Mouse (Mus musculus): ENCODE data around the gene Gm17349. TPM values are rescaled to one million over a fixed set of nuclear protein-coding genes. Genes with fewer than 3 reads are reported as not detected.

Gene Gm17349
- not detected in 2 replicates for polyA plus RNA-seq (2014; fragmentation: Nextera tagmentation; extraction: Ambion mirVana)

GRCm38 (mm10) chr15:99705440-99706048 is at the start of gene Gm17349:
Gene Gm17349 (minus strand): TSS chr15:99705490.
- no peaks in the 10 kb centered on the region for H3K9me3 ChIP-seq (ENCODE audit: control insufficient read depth, low read depth, low read length)
- peak within 1 kb of the TSS; percentile 48; the same call in 1 of the 2 replicates for H3K27ac ChIP-seq (ENCODE audit: low read length)
- no peak within 1 kb of the TSS for H3K4me3 ChIP-seq (ENCODE audit: low read depth, low read length)
- 71% methylated on average over 11 of the region's 11 CpGs for WGBS
- no peaks in the 10 kb centered on the region for H3K27me3 ChIP-seq (ENCODE audit: control insufficient read depth, insufficient read depth, low read length)
- no peak within 1 kb of the TSS for H3K4me2 ChIP-seq (replicated peaks; ENCODE audit: low read depth, low read length)
- H3K9ac ChIP-seq (replicated peaks; ENCODE audit: low read depth, low read length): no peak within 1 kb of the TSS
- H3K4me1 ChIP-seq (ENCODE audit: control insufficient read depth, insufficient read depth, low read length): peaks cover 14% of the 10 kb centered on the region; the same call in 1 of the 2 replicates
- peaks cover 49% of the 10 kb centered on the region for H3K36me3 ChIP-seq (ENCODE audit: control insufficient read depth, insufficient read depth, low read length)
- ATAC-seq (ENCODE audit: insufficient number of reproducible peaks, insufficient read depth, low FRiP score, low read depth): no peak

- Histone ChIP-seq H3K9ac (replicated peaks; ENCODE audit: low read depth, low read length) (no peak overlapping the region), H3K27me3 (ENCODE audit: control insufficient read depth, insufficient read depth, low read length) (no peaks in the 10 kb centered on the region), H3K4me3 (ENCODE audit: low read depth, low read length) (no peak overlapping the region), H3K4me2 (replicated peaks; ENCODE audit: low read depth, low read length) (no peak overlapping the region), H3K4me1 (ENCODE audit: control insufficient read depth, insufficient read depth, low read length) (no peaks in the 10 kb centered on the region), H3K9me3 (ENCODE audit: control insufficient read depth, low read depth, low read length) (no peaks in the 10 kb centered on the region), H3K36me3 (ENCODE audit: control insufficient read depth, insufficient read depth, low read length) (no peaks in the 10 kb centered on the region), H3K27ac (ENCODE audit: low read length) (no peak overlapping the region)
- WGBS: 70% methylated on average over 3 of the region's 3 CpGs
- ATAC-seq (ENCODE audit: insufficient number of reproducible peaks, insufficient read depth, low FRiP score, low read depth): no peak
Measured at GRCm38 (mm10) chr15:99754204-99754603, 48.9 kb upstream of the Gm17349 start.

GRCm38 (mm10) chr15:99740229-99740628 is 34.9 kb upstream of the Gm17349 start:
- Histone ChIP-seq H3K4me3 (ENCODE audit: low read depth, low read length) (no peak overlapping the region), H3K36me3 (ENCODE audit: control insufficient read depth, insufficient read depth, low read length) (peaks cover 56% of the 10 kb centered on the region), H3K9me3 (ENCODE audit: control insufficient read depth, low read depth, low read length) (no peaks in the 10 kb centered on the region), H3K9ac (replicated peaks; ENCODE audit: low read depth, low read length) (no peak overlapping the region), H3K4me2 (replicated peaks; ENCODE audit: low read depth, low read length) (no peak overlapping the region), H3K27me3 (ENCODE audit: control insufficient read depth, insufficient read depth, low read length) (no peaks in the 10 kb centered on the region), H3K27ac (ENCODE audit: low read length) (no peak overlapping the region), H3K4me1 (ENCODE audit: control insufficient read depth, insufficient read depth, low read length) (no peaks in the 10 kb centered on the region)
- ATAC-seq (ENCODE audit: insufficient number of reproducible peaks, insufficient read depth, low FRiP score, low read depth): no peak
- WGBS: 93% methylated on average over 4 of the region's 4 CpGs

GRCm38 (mm10) chr15:99736675-99737074 is 31.4 kb upstream of the Gm17349 start:
- 91% methylated on average over 11 of the region's 11 CpGs for WGBS

GRCm38 (mm10) chr15:99735631-99736030 is 30.3 kb upstream of the Gm17349 start:
- no peak overlapping the region for H3K27ac ChIP-seq (ENCODE audit: low read length)

More at GRCm38 (mm10) chr15:99736675-99737074, 31.4 kb upstream of the Gm17349 start:
- H3K4me3 ChIP-seq (ENCODE audit: low read depth, low read length): no peak overlapping the region
- H3K9ac ChIP-seq (replicated peaks; ENCODE audit: low read depth, low read length): no peak overlapping the region
- H3K36me3 ChIP-seq (ENCODE audit: control insufficient read depth, insufficient read depth, low read length): peaks cover 44% of the 10 kb centered on the region
- no peak for ATAC-seq (ENCODE audit: insufficient number of reproducible peaks, insufficient read depth, low FRiP score, low read depth)
- H3K27ac ChIP-seq (ENCODE audit: low read length): no peak overlapping the region
- no peak overlapping the region for H3K4me2 ChIP-seq (replicated peaks; ENCODE audit: low read depth, low read length)
- H3K27me3 ChIP-seq (ENCODE audit: control insufficient read depth, insufficient read depth, low read length): no peaks in the 10 kb centered on the region
- no peaks in the 10 kb centered on the region for H3K9me3 ChIP-seq (ENCODE audit: control insufficient read depth, low read depth, low read length)
- H3K4me1 ChIP-seq (ENCODE audit: control insufficient read depth, insufficient read depth, low read length): no peaks in the 10 kb centered on the region

GRCm38 (mm10) chr15:99733186-99733585 is 27.9 kb upstream of the Gm17349 start:
- H3K36me3 ChIP-seq (ENCODE audit: control insufficient read depth, insufficient read depth, low read length): peaks cover 29% of the 10 kb centered on the region
- H3K27ac ChIP-seq (ENCODE audit: low read length): no peak overlapping the region
- H3K27me3 ChIP-seq (ENCODE audit: control insufficient read depth, insufficient read depth, low read length): no peaks in the 10 kb centered on the region
- H3K4me1 ChIP-seq (ENCODE audit: control insufficient read depth, insufficient read depth, low read length): no peaks in the 10 kb centered on the region
- no peaks in the 10 kb centered on the region for H3K9me3 ChIP-seq (ENCODE audit: control insufficient read depth, low read depth, low read length)
- H3K4me3 ChIP-seq (ENCODE audit: low read depth, low read length): no peak overlapping the region
- no peak overlapping the region for H3K9ac ChIP-seq (replicated peaks; ENCODE audit: low read depth, low read length)
- ATAC-seq (ENCODE audit: insufficient number of reproducible peaks, insufficient read depth, low FRiP score, low read depth): no peak
- H3K4me2 ChIP-seq (replicated peaks; ENCODE audit: low read depth, low read length): no peak overlapping the region
- 94% methylated on average over 5 of the region's 5 CpGs for WGBS

More at GRCm38 (mm10) chr15:99735631-99736030, 30.3 kb upstream of the Gm17349 start:
- Histone ChIP-seq H3K4me3 (ENCODE audit: low read depth, low read length) (no peak overlapping the region), H3K36me3 (ENCODE audit: control insufficient read depth, insufficient read depth, low read length) (peaks cover 40% of the 10 kb centered on the region), H3K9me3 (ENCODE audit: control insufficient read depth, low read depth, low read length) (no peaks in the 10 kb centered on the region), H3K4me1 (ENCODE audit: control insufficient read depth, insufficient read depth, low read length) (no peaks in the 10 kb centered on the region), H3K9ac (replicated peaks; ENCODE audit: low read depth, low read length) (no peak overlapping the region), H3K27me3 (ENCODE audit: control insufficient read depth, insufficient read depth, low read length) (no peaks in the 10 kb centered on the region), H3K4me2 (replicated peaks; ENCODE audit: low read depth, low read length) (no peak overlapping the region)
- no peak for ATAC-seq (ENCODE audit: insufficient number of reproducible peaks, insufficient read depth, low FRiP score, low read depth)
- WGBS: 94% methylated on average over 2 of the region's 2 CpGs

- Histone ChIP-seq H3K4me3 (ENCODE audit: low read depth, low read length) (no peak overlapping the region), H3K36me3 (ENCODE audit: control insufficient read depth, insufficient read depth, low read length) (peaks cover 27% of the 10 kb centered on the region)
Measured at GRCm38 (mm10) chr15:99731678-99732077, 26.4 kb upstream of the Gm17349 start.

GRCm38 (mm10) chr15:99731167-99731566 is 25.9 kb upstream of the Gm17349 start:
- ATAC-seq (ENCODE audit: insufficient number of reproducible peaks, insufficient read depth, low FRiP score, low read depth): no peak
- Histone ChIP-seq H3K36me3 (ENCODE audit: control insufficient read depth, insufficient read depth, low read length) (peaks cover 25% of the 10 kb centered on the region), H3K4me2 (replicated peaks; ENCODE audit: low read depth, low read length) (no peak overlapping the region), H3K4me3 (ENCODE audit: low read depth, low read length) (no peak overlapping the region), H3K4me1 (ENCODE audit: control insufficient read depth, insufficient read depth, low read length) (0 out of 2 replicates have a peak, but pooled peaks cover 3% of the 10 kb centered on the region), H3K9me3 (ENCODE audit: control insufficient read depth, low read depth, low read length) (no peaks in the 10 kb centered on the region), H3K9ac (replicated peaks; ENCODE audit: low read depth, low read length) (no peak overlapping the region), H3K27ac (ENCODE audit: low read length) (no peak overlapping the region), H3K27me3 (ENCODE audit: control insufficient read depth, insufficient read depth, low read length) (no peaks in the 10 kb centered on the region)
- WGBS: 79% methylated on average over 2 of the region's 2 CpGs

More at GRCm38 (mm10) chr15:99731678-99732077, 26.4 kb upstream of the Gm17349 start:
- Histone ChIP-seq H3K4me2 (replicated peaks; ENCODE audit: low read depth, low read length) (no peak overlapping the region), H3K9ac (replicated peaks; ENCODE audit: low read depth, low read length) (no peak overlapping the region), H3K9me3 (ENCODE audit: control insufficient read depth, low read depth, low read length) (no peaks in the 10 kb centered on the region), H3K27ac (ENCODE audit: low read length) (no peak overlapping the region), H3K27me3 (ENCODE audit: control insufficient read depth, insufficient read depth, low read length) (no peaks in the 10 kb centered on the region), H3K4me1 (ENCODE audit: control insufficient read depth, insufficient read depth, low read length) (0 out of 2 replicates have a peak, but pooled peaks cover under 1% of the 10 kb centered on the region)
- 90% methylated on average over 3 of the region's 3 CpGs for WGBS
- no peak for ATAC-seq (ENCODE audit: insufficient number of reproducible peaks, insufficient read depth, low FRiP score, low read depth)
